Mouse (Mus musculus): ENCODE measurements around the gene Mybpc3. TPM values are rescaled to one million over a fixed set of nuclear protein-coding genes. Genes with fewer than 3 reads are reported as not detected.

The Mybpc3 gene
- polyA plus RNA-seq, 1 experiment from 2014 or later: not detected

- H3K4me3 ChIP-seq (ENCODE audit: low read depth, low read length): no peak overlapping the region
- ATAC-seq: no peak
- 76% methylated on average over 9 of the region's 9 CpGs for WGBS
- no peaks in the 10 kb centered on the region for H3K4me1 ChIP-seq (replicated peaks; ENCODE audit: control insufficient read depth, insufficient read depth, low read length)
- no peaks in the 10 kb centered on the region for H3K36me3 ChIP-seq (ENCODE audit: control insufficient read depth, insufficient read depth)
- no peak overlapping the region for H3K9ac ChIP-seq (ENCODE audit: low read depth, low read length)
- no peak for TF ChIP-seq CTCF (IDR thresholded peaks at IDR 0.05; ENCODE audit: low read depth)
- no peaks in the 10 kb centered on the region for H3K9me3 ChIP-seq (ENCODE audit: control insufficient read depth)
- H3K27ac ChIP-seq (ENCODE audit: low read depth, low read length): no peak overlapping the region
- H3K27me3 ChIP-seq (replicated peaks; ENCODE audit: control insufficient read depth, insufficient read depth, low read length): no peaks in the 10 kb centered on the region
- H3K4me2 ChIP-seq (replicated peaks; ENCODE audit: low read depth): no peak overlapping the region
These were observed 31.3 kb upstream of the Mybpc3 start for GRCm38 (mm10) chr2:91086392-91087237.

GRCm38 (mm10) chr2:91087453-91087852 lies 30.5 kb upstream of the Mybpc3 start:
- no peak for TF ChIP-seq CTCF (IDR thresholded peaks at IDR 0.05; ENCODE audit: low read depth)

GRCm38 (mm10) chr2:91088987-91089386 lies 29.0 kb upstream of the Mybpc3 start:
- no peaks in the 10 kb centered on the region for H3K9me3 ChIP-seq (ENCODE audit: control insufficient read depth)
- no peak for TF ChIP-seq CTCF (IDR thresholded peaks at IDR 0.05; ENCODE audit: low read depth)
- no peak overlapping the region for H3K27ac ChIP-seq (ENCODE audit: low read depth, low read length)
- H3K4me1 ChIP-seq (replicated peaks; ENCODE audit: control insufficient read depth, insufficient read depth, low read length): no peaks in the 10 kb centered on the region
- no peaks in the 10 kb centered on the region for H3K36me3 ChIP-seq (ENCODE audit: control insufficient read depth, insufficient read depth)
- H3K9ac ChIP-seq (ENCODE audit: low read depth, low read length): no peak overlapping the region
- ATAC-seq: no peak
- no peaks in the 10 kb centered on the region for H3K27me3 ChIP-seq (replicated peaks; ENCODE audit: control insufficient read depth, insufficient read depth, low read length)
- no peak overlapping the region for H3K4me2 ChIP-seq (replicated peaks; ENCODE audit: low read depth)
- 76% methylated on average over 9 of the region's 9 CpGs for WGBS
- no peak overlapping the region for H3K4me3 ChIP-seq (ENCODE audit: low read depth, low read length)

More at GRCm38 (mm10) chr2:91087453-91087852, 30.5 kb upstream of the Mybpc3 start:
- H3K27ac ChIP-seq (ENCODE audit: low read depth, low read length): no peak overlapping the region
- no peak overlapping the region for H3K4me3 ChIP-seq (ENCODE audit: low read depth, low read length)
- no peaks in the 10 kb centered on the region for H3K9me3 ChIP-seq (ENCODE audit: control insufficient read depth)
- no peak for ATAC-seq
- 84% methylated on average over 9 of the region's 9 CpGs for WGBS
- H3K4me2 ChIP-seq (replicated peaks; ENCODE audit: low read depth): no peak overlapping the region
- no peaks in the 10 kb centered on the region for H3K27me3 ChIP-seq (replicated peaks; ENCODE audit: control insufficient read depth, insufficient read depth, low read length)
- no peaks in the 10 kb centered on the region for H3K4me1 ChIP-seq (replicated peaks; ENCODE audit: control insufficient read depth, insufficient read depth, low read length)
- no peak overlapping the region for H3K9ac ChIP-seq (ENCODE audit: low read depth, low read length)
- H3K36me3 ChIP-seq (ENCODE audit: control insufficient read depth, insufficient read depth): no peaks in the 10 kb centered on the region

DNA sequence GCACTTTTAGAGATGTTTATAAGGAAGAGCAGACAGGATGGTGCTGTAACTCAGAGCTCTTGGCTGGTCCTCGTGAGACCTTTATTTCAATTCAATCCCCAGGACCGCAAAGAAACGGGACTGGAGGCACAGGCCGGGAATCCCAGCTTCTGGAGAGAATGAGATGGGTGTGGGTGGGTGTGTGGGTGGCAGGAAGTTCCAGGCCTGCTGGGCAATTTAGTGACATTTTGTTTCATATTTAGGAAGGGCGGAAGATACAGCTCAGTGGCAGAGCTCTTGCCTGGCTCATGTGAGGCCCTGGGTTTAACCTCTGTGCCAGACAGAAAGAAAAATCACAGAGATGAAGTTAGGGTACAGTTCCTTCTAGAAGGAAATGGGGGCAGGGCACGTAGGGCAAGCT lies 27.7 kb upstream of the Mybpc3 start:
- WGBS: 53% methylated on average over 6 of the region's 6 CpGs
- TF ChIP-seq CTCF (IDR thresholded peaks at IDR 0.05; ENCODE audit: low read depth): no peak
- no peak overlapping the region for H3K4me3 ChIP-seq (ENCODE audit: low read depth, low read length)

GRCm38 (mm10) chr2:91090827-91091226 lies 27.1 kb upstream of the Mybpc3 start:
- WGBS: 72% methylated on average over 6 of the region's 6 CpGs

More for the DNA sequence above, 27.7 kb upstream of the Mybpc3 start:
- ATAC-seq: no peak
- H3K4me2 ChIP-seq (replicated peaks; ENCODE audit: low read depth): no peak overlapping the region
- no peak overlapping the region for H3K27ac ChIP-seq (ENCODE audit: low read depth, low read length)
- no peaks in the 10 kb centered on the region for H3K9me3 ChIP-seq (ENCODE audit: control insufficient read depth)
- H3K9ac ChIP-seq (ENCODE audit: low read depth, low read length): no peak overlapping the region
- H3K36me3 ChIP-seq (ENCODE audit: control insufficient read depth, insufficient read depth): no peaks in the 10 kb centered on the region
- H3K27me3 ChIP-seq (replicated peaks; ENCODE audit: control insufficient read depth, insufficient read depth, low read length): no peaks in the 10 kb centered on the region
- no peaks in the 10 kb centered on the region for H3K4me1 ChIP-seq (replicated peaks; ENCODE audit: control insufficient read depth, insufficient read depth, low read length)

GRCm38 (mm10) chr2:91096524-91096923 lies 21.4 kb upstream of the Mybpc3 start:
- no peak overlapping the region for H3K4me3 ChIP-seq (ENCODE audit: low read depth, low read length)
- no peaks in the 10 kb centered on the region for H3K9me3 ChIP-seq (ENCODE audit: control insufficient read depth)
- no peak for TF ChIP-seq CTCF (IDR thresholded peaks at IDR 0.05; ENCODE audit: low read depth)
- WGBS: 73% methylated on average over 14 of the region's 14 CpGs
- no peaks in the 10 kb centered on the region for H3K27me3 ChIP-seq (replicated peaks; ENCODE audit: control insufficient read depth, insufficient read depth, low read length)
- no peak overlapping the region for H3K27ac ChIP-seq (ENCODE audit: low read depth, low read length)
- no peaks in the 10 kb centered on the region for H3K4me1 ChIP-seq (replicated peaks; ENCODE audit: control insufficient read depth, insufficient read depth, low read length)
- no peak overlapping the region for H3K9ac ChIP-seq (ENCODE audit: low read depth, low read length)
- no peak overlapping the region for H3K4me2 ChIP-seq (replicated peaks; ENCODE audit: low read depth)
- no peak for ATAC-seq
- no peaks in the 10 kb centered on the region for H3K36me3 ChIP-seq (ENCODE audit: control insufficient read depth, insufficient read depth)

More at GRCm38 (mm10) chr2:91090827-91091226, 27.1 kb upstream of the Mybpc3 start:
- no peaks in the 10 kb centered on the region for H3K9me3 ChIP-seq (ENCODE audit: control insufficient read depth)
- no peaks in the 10 kb centered on the region for H3K4me1 ChIP-seq (replicated peaks; ENCODE audit: control insufficient read depth, insufficient read depth, low read length)
- TF ChIP-seq CTCF (IDR thresholded peaks at IDR 0.05; ENCODE audit: low read depth): no peak
- H3K4me2 ChIP-seq (replicated peaks; ENCODE audit: low read depth): no peak overlapping the region
- H3K4me3 ChIP-seq (ENCODE audit: low read depth, low read length): no peak overlapping the region
- ATAC-seq: no peak
- no peaks in the 10 kb centered on the region for H3K36me3 ChIP-seq (ENCODE audit: control insufficient read depth, insufficient read depth)
- no peaks in the 10 kb centered on the region for H3K27me3 ChIP-seq (replicated peaks; ENCODE audit: control insufficient read depth, insufficient read depth, low read length)
- H3K9ac ChIP-seq (ENCODE audit: low read depth, low read length): no peak overlapping the region
- H3K27ac ChIP-seq (ENCODE audit: low read depth, low read length): no peak overlapping the region

Data from intestine, postnatal 0 days (tissue).